ENCODE assay signal across 16 mouse cellular contexts in genomic region chr2:79143196-79143595, GRCm38 (mm10).
"Had no signal": no experiment of that assay in that cellular context is flagged by ENCODE, and none has a peak within 500 bp of the region (broad histone marks: within the 10 kb centered on the region; RNA-seq: fewer than 3 reads in every experiment).

No protein-coding gene starts in this region.

- H3K27me3 ChIP-seq: liver, embryonic 15.5 days; lung, embryonic 15.5 days; megakaryocyte, embryonic 14.5 days; midbrain, embryonic 12.5 days; midbrain, embryonic 15.5 days; neural tube, embryonic 12.5 days; stomach, embryonic 15.5 days had no signal

- H3K9ac ChIP-seq: liver, embryonic 15.5 days; liver, postnatal 0 days; lung, embryonic 15.5 days; midbrain, embryonic 12.5 days; midbrain, embryonic 15.5 days; neural tube, embryonic 12.5 days; stomach, embryonic 15.5 days had no signal

- H3K9me3 ChIP-seq: liver, embryonic 15.5 days; lung, embryonic 15.5 days; megakaryocyte, embryonic 14.5 days; midbrain, embryonic 12.5 days; midbrain, embryonic 15.5 days; neural tube, embryonic 12.5 days; stomach, embryonic 15.5 days had no signal

- ATAC-seq: liver, postnatal 0 days; midbrain, embryonic 15.5 days had no signal

- DNase-seq: liver, postnatal 0 days; lung, adult 2 months; lung, postnatal 10 days; right cerebral cortex, postnatal 14 days; thymus, adult 2 months; thymus, postnatal 25 days; thymus, postnatal 4 days had no signal

- H3K4me3 ChIP-seq: liver, embryonic 15.5 days; lung, embryonic 15.5 days; megakaryocyte, embryonic 14.5 days; midbrain, embryonic 12.5 days; midbrain, embryonic 15.5 days; neural tube, embryonic 12.5 days; stomach, embryonic 15.5 days had no signal

- H3K27ac ChIP-seq: liver, embryonic 15.5 days; lung, embryonic 15.5 days; macrophage; midbrain, embryonic 12.5 days; midbrain, embryonic 15.5 days; neural tube, embryonic 12.5 days; stomach, embryonic 15.5 days; stomach, postnatal 0 days had no signal

- H3K4me1 ChIP-seq: midbrain, embryonic 12.5 days; midbrain, embryonic 15.5 days; neural tube, embryonic 12.5 days had no signal

- H3K36me3 ChIP-seq: liver, embryonic 15.5 days; lung, embryonic 15.5 days; midbrain, embryonic 12.5 days; midbrain, embryonic 15.5 days; neural tube, embryonic 12.5 days; stomach, embryonic 15.5 days had no signal

- H3K4me2 ChIP-seq: liver, embryonic 15.5 days; lung, embryonic 15.5 days; midbrain, embryonic 12.5 days; midbrain, embryonic 15.5 days; neural tube, embryonic 12.5 days; stomach, embryonic 15.5 days had no signal
